Mouse (Mus musculus) heart, postnatal 10 days (tissue): Measurements from ENCODE around the gene Tmem95. TPM values are rescaled to one million over a fixed set of nuclear protein-coding genes. Genes with fewer than 3 reads are reported as not detected.
"Not testable (repeated sequence)": the region's sequence is repeated elsewhere in the genome, so short reads cannot be mapped to it uniquely, and the experiment has no call there.

Experiments used
- DNase-seq, 2 experiments: peaks; one replicate each; pipeline ENCODE4 v3.0.0; 2021
- intact Hi-C: fragments of 180-260 bp; cut with DNase I; formaldehyde crosslinking; loops from one replicate; pipeline ENCODE4 v1.15.1; 2025
- total RNA-seq, 2 experiments: library from RNA; stranded (reverse); gene quantifications; 2 replicates each; pipeline ENCODE4 v1.2.3; 2021

The Tmem95 gene
- total RNA-seq, 2 experiments from 2014 or later, result not detected

DNA sequence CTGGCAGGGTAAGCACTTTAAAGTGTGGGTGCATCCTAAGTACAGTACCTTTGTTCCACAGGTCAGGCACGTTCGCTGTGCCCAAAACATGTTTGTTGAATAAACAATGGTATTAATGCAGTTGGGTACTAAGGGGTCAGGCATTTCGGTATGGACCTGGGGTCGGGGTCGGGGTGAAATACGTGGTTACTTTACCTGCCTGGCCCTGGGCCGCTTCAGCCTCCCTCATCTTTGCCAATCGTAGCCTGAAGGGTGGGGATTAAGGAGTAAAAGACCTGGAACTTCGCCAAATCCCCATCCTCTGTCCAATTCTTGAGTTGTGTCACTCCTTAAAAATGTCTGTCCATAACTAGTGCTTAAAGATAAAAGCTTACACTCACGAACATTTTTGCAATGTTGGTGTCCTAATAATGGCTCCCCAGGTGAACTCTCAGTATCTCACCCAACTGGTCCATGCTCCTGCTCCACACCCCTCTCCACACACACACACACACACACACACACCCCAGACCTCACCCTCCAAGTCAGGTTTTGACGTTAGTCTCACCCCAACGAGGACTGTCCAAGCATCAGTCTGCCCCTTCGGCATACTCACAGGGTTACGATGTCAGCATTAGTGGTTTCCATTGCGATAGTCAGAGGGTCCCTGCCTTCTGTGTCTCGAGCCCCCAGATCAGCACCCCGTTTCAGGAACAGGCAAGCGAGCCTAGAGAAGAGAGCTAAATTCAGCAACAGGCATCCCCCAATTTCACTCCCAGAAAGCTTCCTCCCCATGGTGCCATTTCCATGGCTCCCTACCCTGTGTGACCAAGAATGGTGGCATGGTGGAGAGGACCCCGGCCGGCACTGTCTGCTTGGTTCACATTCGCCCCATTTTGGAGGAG, 4.2 kb upstream of the Tmem95 start:
- DNase-seq, result no peak
- intact Hi-C loops, result loop anchor here (2.0 kb wide), 1 partner anchor 37 kb away; no protein-coding TSS in a partner anchor

- peak; percentile 92 to 94 for DNase-seq
- intact Hi-C loops, result loop anchor here (1.0 to 2.0 kb wide), 2 partner anchors 38 to 68 kb away; no protein-coding TSS in a partner anchor
Measured at GRCm38 (mm10) chr11:69880853-69881603, 3.2 kb upstream of the Tmem95 start, which contains the start of gene Kctd11. Kctd11 (minus strand) TSS chr11:69881406.

GRCm38 (mm10) chr11:69880506-69880852, 2.7 kb upstream of the Tmem95 start:
- peak; percentile 83 to 86 for DNase-seq

DNA sequence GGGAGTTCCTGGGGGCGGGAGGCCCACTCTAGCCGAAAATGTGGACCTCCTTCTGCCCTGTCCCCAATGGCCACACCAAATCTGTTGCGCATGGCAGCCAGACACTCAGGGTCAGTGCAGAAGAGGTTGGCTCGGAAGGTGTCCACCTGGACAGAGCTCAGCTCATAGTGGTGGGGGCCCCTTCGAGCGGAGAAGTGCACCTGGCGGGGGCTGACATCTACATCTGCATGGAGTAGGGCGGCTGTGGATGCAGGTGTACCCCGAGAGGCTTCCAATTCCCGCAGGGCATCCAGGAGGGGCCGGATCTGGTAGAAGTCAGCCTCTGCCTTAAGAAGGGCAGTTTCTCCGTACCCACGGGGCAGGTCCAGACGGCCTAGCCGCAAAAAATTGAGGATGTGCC, 1.9 kb upstream of the Tmem95 start:
- intact Hi-C loops, result loop anchor here (1.0 to 5.0 kb wide), 3 partner anchors 39 to 152 kb away; no protein-coding TSS in a partner anchor
- DNase-seq, result no peak

More at GRCm38 (mm10) chr11:69880506-69880852, 2.7 kb upstream of the Tmem95 start:
- intact Hi-C loops, result loop anchor here (1.0 to 2.0 kb wide), 2 partner anchors 38 to 69 kb away; no protein-coding TSS in a partner anchor

DNA sequence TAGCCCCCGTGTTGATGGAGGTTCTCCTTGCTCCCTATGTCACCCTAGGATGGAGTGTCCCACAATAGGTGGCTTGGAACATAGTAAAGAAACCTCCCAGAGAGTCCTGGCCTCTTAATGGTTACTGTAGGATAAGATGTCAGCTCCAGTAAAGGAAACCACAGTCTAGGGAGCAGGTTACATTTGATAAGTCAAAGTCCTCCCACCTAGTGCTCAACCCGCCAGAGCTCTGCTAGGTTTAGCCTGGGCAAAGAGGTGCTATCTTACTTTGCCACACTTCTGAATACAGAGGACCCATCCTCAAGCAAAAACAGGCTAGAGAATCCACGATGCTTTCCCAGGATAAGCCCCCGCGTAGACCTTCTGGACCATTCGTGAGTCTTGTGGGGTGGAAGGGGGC, 1.1 kb upstream of the Tmem95 start:
- intact Hi-C loops, result loop anchor here (5.0 kb wide), 1 partner anchor 152 kb away; no protein-coding TSS in a partner anchor
- DNase-seq, result no peak

- DNase-seq, result no peak
- intact Hi-C loops, result loop anchor here (5.0 kb wide), 1 partner anchor 151 kb away; no protein-coding TSS in a partner anchor
Measured at GRCm38 (mm10) chr11:69878399-69878798, 581 bp upstream of the Tmem95 start.

DNA sequence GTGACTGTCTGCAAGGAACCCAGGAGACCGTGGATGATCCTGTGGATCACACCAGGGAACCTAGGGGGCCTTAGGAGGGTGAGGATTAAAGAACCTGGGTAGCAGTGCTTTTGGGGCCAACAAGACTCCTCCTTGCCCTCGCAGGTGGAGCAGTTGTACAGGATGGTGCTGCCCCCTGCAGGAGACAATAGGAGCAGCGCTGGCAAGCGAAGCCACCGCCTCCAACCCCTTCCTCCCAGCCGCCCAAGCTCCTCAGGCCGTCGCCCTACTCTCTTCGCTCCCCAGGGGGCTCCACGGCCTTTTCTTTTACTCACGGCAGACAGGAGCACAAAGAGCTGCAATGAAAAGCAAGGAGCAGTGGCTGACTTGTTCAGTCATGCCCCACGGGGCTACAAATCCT, 951 bp downstream of the Tmem95 start:
- intact Hi-C loops, result loop anchor here (1.0 to 5.0 kb wide), 4 partner anchors 72 to 195 kb away; partner anchors contain the start of genes Polr2a, Senp3 and Tmem102
- DNase-seq, result peak; percentile 92 to 95

GRCm38 (mm10) chr11:69876186-69876585, 1.6 kb downstream of the Tmem95 start:
- intact Hi-C loops, result loop anchor here (2.0 to 5.0 kb wide), 3 partner anchors 71 to 149 kb away; partner anchors contain the start of genes Polr2a and Tmem102
- DNase-seq, result peak; percentile 78 to 81

GRCm38 (mm10) chr11:69872451-69872850, 5.4 kb downstream of the Tmem95 start:
- no peak for DNase-seq
- intact Hi-C loops, result no loop called here

DNA sequence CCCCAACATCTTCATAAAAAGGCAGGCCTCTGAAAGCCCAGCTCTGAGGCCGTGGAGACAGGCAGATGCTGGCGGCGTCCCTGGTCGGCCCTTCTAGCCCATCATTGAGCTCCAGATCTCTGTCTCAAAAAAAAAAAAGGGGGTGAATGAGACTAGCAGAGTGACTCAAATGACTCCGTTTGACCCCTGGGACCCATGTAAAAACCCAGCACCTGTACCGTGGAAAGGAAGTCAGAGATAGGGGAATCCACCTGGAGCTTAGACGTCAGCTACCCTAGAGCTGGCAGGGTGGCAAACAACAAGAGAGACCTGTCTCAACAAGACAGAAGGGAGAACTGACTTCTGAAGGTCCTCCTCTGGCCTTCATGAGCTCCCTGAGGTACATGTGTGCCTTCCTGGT, 6.0 kb downstream of the Tmem95 start:
- intact Hi-C loops, result no loop called here
- no peak for DNase-seq

DNA sequence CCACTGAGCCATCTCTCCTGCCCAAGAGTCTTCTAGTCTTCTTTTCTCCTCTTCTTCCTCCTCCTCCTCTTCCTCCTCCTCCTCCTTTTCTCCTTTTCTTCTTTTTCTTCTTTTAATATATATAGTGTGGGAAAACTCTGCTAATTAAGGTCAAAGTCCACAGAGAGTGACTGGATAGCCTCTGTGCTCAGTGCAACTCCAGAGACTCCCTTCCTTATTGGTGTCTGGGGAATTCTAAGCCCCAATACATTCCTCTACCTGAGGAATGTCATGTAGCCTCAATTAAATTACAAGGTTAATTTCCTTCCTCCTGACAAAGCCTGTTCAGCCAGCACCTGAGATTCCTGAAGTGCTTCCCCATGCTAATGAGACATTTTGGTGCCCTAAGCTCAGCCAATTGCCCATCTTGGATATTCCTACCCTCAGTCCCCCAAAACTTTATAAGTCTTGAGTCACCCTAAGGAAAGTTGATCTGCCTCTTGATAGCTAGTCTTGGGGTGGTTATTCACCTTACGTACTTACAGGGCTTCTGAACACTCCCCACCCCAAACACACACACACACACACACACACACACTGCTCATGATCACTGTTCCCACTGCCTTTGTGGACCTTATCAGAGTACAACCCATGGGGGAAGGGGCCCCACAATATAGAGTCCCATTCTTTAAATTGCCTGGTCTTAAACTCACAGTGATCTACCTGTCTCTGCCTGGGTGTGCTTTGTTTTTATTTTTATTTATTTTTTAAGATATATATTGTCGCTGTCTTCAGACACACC, 7.3 kb downstream of the Tmem95 start:
- DNase-seq, result no peak
- intact Hi-C loops, result no loop called here

- DNase-seq, result no peak
- intact Hi-C loops, result no loop called here
Measured at GRCm38 (mm10) chr11:69867335-69867734, 10.5 kb downstream of the Tmem95 start.

GRCm38 (mm10) chr11:69865561-69865960, 12.3 kb downstream of the Tmem95 start:
- intact Hi-C loops, result no loop called here
- DNase-seq, result no peak

DNA sequence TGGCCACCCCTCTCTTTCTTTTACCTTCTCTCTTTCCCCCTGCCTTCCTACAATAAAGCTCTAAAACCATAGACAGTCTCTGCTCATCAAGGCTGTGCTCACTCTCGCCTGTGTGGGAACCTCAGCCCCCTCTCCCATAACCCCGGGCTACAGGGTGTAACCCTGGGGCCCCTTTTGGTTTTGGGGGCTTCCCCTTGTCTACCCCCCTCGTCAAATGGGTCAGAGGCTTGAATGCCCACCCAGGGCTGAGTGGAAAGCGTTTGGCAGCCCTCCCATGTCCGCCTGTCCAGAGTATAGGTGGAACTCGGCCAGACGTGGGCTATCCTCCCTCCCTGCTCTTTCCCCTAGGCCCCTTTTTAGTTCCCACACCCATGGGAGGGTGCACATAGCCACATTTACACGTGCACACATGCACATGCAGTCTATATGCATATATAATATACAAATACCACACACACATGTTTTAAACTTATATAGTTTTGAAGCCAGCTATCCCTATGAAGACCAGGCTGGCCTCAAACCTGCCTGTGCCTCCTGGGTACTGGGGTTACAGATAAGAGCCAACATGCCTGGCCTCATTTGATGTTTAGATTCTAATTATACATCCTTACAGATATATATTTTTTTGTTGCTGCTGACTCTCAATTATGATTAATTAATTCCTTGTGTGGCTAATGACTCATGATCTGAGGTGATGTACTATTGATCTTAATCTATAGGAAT, 13.5 kb downstream of the Tmem95 start:
- DNase-seq, result no peak
- intact Hi-C loops, result no loop called here

DNA sequence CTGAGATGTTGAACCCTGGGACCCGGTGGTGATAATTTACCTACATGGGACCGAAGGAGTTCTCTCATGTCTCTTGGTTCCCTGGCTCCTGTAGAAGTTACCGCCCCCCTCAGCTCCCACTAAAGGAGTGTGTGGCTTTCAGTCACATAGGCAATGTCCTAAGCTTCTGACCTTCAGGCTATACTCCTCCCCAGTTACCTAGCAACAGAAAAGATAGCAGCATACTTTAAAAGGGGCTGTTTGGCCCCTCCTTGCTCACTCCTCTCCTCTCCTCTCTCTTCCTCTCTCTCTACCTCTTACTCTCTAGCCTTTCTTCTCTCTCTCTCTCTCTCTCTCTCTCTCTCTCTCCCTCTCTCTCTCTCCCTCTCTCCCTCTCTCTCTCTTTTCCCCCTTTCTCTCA, 14.1 kb downstream of the Tmem95 start:
- DNase-seq, intact Hi-C loops: not testable (repeated sequence)

GRCm38 (mm10) chr11:69858113-69858998, 19.5 kb downstream of the Tmem95 start, which contains the start of gene Tnk1:
Tnk1 (minus strand) TSS chr11:69858730.
- no peak for DNase-seq
- intact Hi-C loops, result no loop called here

- no peak for DNase-seq
- intact Hi-C loops, result no loop called here
Measured at GRCm38 (mm10) chr11:69855347-69855746, 22.5 kb downstream of the Tmem95 start.

DNA sequence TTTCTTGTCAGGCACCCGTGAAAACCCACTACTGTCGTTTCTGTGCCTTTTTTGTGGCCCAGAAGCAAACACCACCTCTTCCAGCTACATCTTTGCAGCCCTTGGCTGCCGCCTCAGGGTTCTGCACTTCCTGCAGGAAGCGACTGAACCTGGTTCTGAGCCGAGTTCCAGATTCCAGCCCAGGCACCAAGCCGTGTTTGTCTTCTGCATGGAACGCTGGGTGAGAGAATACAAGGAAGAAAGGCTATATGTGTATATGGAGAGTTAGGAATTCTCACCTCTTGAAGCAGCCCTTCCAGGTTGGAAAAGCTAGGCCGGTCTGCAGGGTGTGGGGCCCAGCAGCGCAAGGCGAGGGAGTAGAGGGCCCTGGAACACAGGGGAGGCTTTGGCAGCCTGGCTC, 23.1 kb downstream of the Tmem95 start:
- no peak for DNase-seq
- intact Hi-C loops, result no loop called here

GRCm38 (mm10) chr11:69853994-69854393, 23.8 kb downstream of the Tmem95 start:
- DNase-seq, result no peak
- intact Hi-C loops, result no loop called here
